Mouse (Mus musculus): ENCODE results near the gene 1700025G04Rik.

1700025G04Rik gene

DNA sequence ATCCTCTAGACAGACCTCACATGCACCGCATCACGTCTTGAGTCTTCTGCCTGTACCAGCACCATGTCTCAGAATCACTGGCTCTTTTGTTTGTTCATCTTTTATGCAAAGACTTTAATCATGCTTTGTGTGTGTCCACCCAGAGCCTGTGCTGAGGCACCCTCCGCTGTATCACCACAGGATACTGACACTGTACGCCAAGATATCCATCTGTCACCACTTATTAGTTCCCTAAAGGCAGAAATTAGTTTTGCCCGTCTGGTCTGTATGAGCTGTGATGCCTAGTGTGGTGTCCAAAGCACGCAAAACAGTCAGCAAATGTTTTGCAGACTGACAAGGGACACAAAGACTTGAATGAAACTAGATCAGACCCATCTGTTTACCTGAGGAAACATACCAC, 95.7 kb downstream of the 1700025G04Rik start:
- DNase-seq (ENCODE audit: low spot score), result no peak

GRCm38 (mm10) chr1:151991505-151991904, 98.4 kb downstream of the 1700025G04Rik start:
- DNase-seq (ENCODE audit: low spot score), result no peak

- no peak for DNase-seq (ENCODE audit: low spot score)
Observed at GRCm38 (mm10) chr1:151990615-151991014, 99.3 kb downstream of the 1700025G04Rik start.

DNA sequence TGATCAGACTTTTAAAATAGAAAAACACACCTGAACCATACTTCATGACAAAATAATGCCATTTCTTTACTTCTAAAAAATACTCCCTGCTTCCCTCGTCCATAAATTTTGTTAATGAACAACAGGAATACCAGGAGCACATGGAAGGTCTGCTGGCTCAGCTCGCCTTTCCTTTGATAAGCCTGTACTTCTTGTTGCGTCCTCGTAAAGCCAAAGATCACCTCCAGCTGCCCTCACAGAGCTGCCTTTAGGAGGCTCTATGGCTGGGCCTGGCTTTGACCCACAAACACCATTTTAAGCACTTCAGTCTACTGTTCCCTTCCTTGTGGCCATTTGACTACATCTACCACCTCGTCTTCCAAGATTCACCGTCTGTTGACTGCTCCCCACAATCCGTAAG, 101.2 kb downstream of the 1700025G04Rik start:
- no peak for DNase-seq (ENCODE audit: low spot score)

DNA sequence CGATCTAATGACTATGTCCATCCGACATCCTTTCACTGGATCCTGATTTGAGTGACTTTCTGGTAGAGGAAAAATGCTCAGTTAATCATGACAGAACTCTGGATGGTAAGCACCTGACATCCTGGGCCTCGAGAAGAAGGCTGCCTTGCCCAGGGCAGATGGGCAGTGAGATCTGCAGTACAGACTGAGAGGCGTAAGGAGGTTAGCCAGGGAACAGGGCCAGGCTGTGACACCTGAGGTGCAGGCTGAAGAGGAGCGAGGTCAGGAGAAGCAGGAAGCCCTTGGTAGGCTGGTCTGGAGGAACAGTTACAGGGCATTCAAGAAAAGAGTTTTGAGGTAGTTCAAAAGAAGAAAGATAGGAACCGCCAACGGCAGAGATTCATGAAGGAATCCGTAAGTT, 101.9 kb downstream of the 1700025G04Rik start:
- DNase-seq (ENCODE audit: low spot score), result no peak

DNA sequence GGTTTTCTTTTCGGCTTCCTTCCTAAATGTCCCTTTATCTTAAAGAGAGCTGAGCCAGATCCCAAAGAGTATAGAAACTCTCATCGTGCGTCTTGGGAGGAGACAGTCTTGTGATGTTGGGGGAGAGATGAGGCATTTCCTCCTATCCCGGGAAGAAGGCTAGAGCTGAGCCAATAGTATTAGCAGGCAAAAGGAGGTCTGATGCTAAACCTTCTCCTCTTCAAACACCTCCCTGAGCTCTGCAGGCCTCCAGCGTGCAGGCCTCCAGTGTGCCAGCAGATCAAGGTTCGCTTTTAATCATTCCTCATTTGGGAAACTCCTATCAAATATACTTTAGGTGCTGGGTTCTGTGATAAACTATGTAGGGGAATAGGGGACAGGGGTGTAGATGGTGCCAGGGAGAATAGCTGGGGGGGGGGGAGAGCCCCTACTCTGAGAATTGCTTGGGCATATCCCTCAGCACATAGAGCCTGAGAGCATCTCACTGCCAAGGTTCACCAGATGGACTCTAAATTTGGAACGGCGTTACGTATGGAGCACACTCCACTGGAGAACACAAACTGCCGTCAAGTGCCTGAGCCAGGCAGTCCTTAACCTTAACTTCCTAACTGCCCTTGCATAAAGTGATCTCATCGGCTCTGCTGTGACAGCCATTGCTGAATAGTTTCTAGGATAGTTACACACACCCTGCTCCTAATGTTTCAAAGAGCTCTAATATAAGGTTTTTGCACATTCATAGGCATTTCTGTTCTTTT, 103.7 kb downstream of the 1700025G04Rik start:
- peak; percentile 58 for DNase-seq (ENCODE audit: low spot score)

DNA sequence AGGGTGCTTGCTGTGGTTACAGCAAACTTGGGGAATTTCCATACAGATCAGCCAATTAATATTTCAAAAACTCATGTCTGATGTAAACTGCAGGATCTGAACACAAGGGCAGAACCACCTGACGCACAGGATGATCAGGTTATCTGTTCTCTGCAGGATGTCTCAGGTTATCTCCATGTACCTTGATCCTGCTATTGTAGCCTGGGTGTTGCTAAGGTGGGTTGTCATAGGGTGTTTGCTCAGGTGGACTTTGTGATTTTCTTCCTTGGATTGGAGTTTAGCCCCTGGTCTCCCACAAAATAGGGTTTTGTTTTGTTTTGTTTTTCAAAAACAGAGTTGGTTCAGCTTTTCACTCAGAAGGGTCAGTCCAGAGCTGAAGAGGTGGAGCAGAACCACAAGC, 104.9 kb downstream of the 1700025G04Rik start:
- DNase-seq (ENCODE audit: low spot score), result no peak

GRCm38 (mm10) chr1:151983991-151984390, 105.9 kb downstream of the 1700025G04Rik start:
- no peak for DNase-seq (ENCODE audit: low spot score)

DNA sequence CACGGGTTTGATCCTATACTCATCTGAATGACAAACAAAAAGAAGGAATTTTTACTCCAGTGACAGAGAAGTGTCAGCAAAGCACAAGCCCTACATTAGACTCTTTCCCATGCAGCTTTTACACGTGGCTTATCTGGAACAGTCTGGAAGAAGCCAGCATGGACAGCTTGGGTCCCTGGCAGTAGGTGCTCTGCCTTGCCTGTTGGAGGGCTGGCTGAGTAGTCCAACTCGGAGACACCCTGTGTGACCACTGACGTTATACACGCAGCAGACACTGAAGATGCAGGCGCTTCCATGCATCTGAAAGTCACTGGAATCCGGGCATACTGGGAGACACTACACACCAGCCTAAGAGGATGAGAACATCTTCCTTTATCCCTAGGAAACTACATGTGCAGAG, 109.4 kb downstream of the 1700025G04Rik start:
- no peak for DNase-seq (ENCODE audit: low spot score)

- DNase-seq (ENCODE audit: low spot score), result no peak
Observed at GRCm38 (mm10) chr1:151979803-151980456, 110.0 kb downstream of the 1700025G04Rik start.

DNA sequence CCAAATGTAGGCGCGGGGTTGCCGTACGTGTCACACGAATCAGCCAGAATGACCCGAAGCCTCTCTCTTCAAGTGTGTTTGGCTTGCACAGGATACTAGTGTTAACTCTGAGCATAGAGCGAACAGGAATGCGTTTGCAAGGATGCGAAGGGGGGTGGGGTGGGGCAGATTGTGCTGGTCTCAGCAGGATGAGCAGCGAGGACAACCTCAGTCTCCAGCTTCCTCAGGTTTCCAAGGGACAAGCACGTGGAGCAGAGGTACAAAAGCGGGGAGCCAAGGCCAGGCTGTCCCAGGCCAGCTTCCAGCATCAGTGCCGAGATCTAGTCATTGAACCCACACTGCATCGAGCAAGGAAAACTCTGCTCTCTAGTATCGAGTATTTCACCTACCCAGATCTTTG, 111.2 kb downstream of the 1700025G04Rik start:
- DNase-seq (ENCODE audit: low spot score), result no peak

DNA sequence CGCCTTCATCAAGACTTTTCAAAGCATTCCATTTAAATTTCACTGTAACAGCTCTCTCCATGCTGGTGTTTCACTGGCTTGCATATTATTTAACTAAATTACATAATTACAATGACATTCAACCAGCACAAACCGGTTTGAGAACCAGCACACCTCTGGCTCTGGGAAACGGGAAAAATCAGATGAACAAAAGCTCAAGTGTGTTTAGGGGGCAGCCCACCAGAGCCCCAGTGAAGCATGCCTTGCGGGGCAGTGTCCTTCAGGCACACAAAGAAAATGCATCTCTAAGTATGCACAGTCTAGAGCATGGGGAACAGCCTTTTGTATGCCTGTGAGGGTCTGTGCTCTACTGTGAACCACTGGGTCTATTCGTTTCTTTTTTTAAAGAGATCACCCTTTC, 112.3 kb downstream of the 1700025G04Rik start:
- DNase-seq (ENCODE audit: low spot score), result no peak

- DNase-seq (ENCODE audit: low spot score), result no peak
Observed at GRCm38 (mm10) chr1:151976850-151977249, 113.1 kb downstream of the 1700025G04Rik start.

GRCm38 (mm10) chr1:151975418-151976379, 114.2 kb downstream of the 1700025G04Rik start:
- DNase-seq (ENCODE audit: low spot score), result no peak

- DNase-seq (ENCODE audit: low spot score), result peak; percentile 18
Observed at GRCm38 (mm10) chr1:151974887-151975286, 115.0 kb downstream of the 1700025G04Rik start.

DNA sequence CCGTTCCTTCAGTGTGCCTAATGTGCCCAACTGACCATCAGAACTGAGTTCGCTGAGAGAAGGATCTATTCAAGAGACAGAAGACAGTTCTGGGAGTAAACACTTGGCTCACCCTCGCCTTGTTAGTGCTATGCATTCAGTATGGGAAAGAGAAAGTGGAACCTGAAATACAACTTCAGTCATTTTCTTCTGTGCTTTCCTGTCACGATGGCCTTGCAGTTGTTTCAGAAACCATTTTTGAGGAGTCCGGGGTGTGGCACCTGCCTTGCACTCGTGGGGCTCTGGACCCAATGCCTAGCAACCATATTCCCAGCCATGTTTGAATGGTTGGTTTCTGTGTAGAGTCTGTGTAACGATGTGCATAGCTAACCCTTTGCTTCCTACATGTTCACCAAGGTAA, 115.5 kb downstream of the 1700025G04Rik start:
- DNase-seq (ENCODE audit: low spot score), result no peak

DNA sequence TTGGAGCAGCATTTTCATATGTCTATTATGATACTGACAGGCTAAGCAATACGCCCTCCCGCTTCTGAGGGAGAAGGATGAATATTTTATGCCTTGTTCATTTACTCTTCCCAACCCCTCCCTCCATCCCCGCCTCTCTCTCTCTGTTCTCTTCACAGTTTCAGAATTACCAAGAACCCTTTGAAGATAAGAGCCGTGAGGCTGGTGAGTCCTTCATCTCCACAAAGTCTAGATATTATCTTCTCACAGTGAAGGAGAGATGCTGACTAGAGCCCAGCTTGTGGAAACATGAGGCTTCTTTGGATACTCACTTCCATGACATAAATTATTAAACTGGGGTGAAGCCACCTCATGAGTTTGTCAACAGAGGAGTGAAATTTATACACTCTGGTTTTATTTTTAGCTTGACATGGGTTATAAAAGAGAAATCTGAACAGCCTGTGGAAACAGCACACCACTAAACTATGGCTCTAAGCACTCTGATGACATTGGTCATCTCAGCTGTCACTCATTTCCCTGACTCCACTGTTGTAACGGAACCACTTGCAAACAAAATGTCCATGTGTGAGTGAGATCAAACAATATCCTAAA, 116.7 kb downstream of the 1700025G04Rik start:
- DNase-seq (ENCODE audit: low spot score), result no peak

DNA sequence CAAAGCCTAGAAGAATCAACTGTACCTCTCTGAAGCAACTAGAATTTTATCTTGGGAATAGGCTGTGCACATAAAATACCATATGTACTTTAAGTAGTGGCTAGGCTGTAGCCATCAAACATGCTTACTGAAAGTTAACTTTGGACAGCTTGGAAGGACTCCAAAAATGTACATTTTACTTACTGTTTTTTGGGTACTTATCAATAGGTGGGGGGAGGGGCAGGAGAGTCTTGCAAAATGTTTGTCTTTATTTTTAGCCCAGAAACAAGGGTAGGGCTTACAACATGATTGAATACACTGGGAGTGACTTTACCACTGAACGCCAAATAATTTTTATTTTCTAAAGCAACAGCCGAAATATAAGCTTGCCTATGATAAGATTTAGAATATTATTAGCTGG, 118.3 kb downstream of the 1700025G04Rik start:
- no peak for DNase-seq (ENCODE audit: low spot score)

DNA sequence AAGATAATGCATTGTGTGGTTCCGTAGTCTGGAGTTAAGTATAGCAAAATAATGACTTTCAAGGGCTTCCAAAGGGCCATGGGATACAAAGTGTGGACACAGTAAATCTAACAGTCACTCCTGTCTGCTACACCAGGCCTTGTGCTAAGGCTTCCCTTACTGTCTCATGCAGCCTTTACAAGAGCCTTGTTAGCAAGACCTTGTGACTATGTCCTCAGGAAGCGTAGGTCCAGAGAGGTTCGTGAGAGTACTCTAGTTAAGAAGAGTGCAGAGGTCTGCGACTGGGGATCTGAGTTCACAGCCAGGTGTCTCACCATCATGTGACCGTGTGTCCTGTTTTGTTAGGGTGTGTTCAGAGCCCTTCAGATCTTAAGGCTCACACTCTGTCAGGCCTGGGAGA, 121.8 kb downstream of the 1700025G04Rik start:
- no peak for DNase-seq (ENCODE audit: low spot score)

DNA sequence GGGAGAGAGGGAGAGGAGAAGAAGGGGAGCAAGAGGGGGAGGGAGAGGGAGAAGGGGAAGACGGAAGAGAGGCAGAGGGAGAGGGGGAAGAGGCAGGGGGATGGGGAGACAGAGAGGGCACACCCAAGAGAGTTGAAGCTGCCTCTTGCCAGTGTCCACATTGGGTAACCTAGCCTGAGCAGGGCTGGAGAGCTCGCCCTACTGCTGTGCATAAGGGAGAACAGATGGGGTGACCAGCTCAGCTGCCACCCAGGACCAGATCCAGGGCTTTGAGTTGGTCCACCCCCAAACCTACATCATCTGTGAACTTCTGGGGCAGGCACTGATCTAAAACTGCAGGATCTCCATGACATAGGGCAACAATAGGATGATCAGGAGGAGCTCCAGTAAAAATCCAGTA, 125.1 kb downstream of the 1700025G04Rik start:
- DNase-seq (ENCODE audit: low spot score), result no peak

GRCm38 (mm10) chr1:151963248-151963647, 126.7 kb downstream of the 1700025G04Rik start:
- no peak for DNase-seq (ENCODE audit: low spot score)

DNA sequence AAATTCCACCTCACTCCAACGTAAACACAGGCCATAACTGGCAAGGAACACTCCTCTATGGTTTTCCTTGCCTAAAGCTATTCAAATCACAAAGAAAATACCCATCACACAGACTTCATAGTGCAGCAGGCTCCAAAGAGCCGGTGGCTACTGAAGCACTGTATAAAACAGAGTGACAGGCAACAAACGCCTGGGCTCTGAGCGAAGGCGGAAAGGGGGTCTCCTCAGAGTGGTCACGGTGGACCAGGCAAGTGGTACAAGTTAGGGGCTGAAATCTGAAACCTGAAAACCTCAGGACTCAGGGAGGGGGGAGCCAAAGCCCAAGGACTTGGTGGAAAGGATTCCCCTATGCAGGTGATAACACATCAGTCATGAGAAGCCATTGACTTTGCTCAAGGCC, 127.8 kb downstream of the 1700025G04Rik start:
- no peak for DNase-seq (ENCODE audit: low spot score)

All from lung, postnatal 25 days (tissue).